Mouse (Mus musculus): Measurements from ENCODE around the gene Rbms3. TPM values are rescaled to one million over a fixed set of nuclear protein-coding genes. Genes with fewer than 3 reads are reported as not detected.

Gene Rbms3
- total RNA-seq (2014; rRNA removed) (4.0 and 5.4 TPM in 2 replicates), polyA plus RNA-seq (2012; rRNA removed) (1.5 and 2.4 TPM in 2 replicates)

DNA sequence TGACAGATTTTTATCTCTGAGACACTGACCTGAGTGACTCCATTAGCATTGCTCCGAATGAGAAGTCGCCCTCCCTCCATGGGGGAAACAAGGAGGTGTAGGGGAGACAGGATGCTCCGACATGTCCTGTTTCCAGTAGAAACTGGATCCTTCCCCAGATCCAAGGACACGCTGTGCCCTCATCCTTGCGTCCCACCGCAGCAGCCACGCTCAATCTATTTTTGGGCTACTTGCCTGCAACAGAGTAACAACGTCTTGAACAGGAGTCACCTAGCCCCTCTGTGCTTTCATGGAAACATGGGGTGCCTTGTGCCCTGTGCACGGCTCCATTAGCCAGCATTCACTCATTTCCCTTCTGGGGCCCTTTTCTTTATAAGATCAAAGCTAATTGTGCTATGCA lies at the start of gene Rbms3:
Rbms3 (minus strand) TSS at position 143 of the 400 bp plus-strand sequence.
- Histone ChIP-seq H3K4me1 (ENCODE audit: control insufficient read depth, insufficient read depth, low read length) (no peaks in the 10 kb centered on the region), H3K27ac (replicated peaks; ENCODE audit: insufficient read depth, low read depth, low read length) (no peak within 1 kb of the TSS), H3K9ac (ENCODE audit: low read depth, low read length) (no peak within 1 kb of the TSS), H3K4me3 (ENCODE audit: insufficient read depth, low read depth, low read length) (no peak within 1 kb of the TSS), H3K27me3 (ENCODE audit: control insufficient read depth, insufficient read depth, low read length) (no peaks in the 10 kb centered on the region), H3K36me3 (ENCODE audit: control insufficient read depth, insufficient read depth, low read length) (no peaks in the 10 kb centered on the region), H3K79me2 (ENCODE audit: control insufficient read depth, insufficient read depth, low read length) (no peaks in the 10 kb centered on the region)
- TF ChIP-seq CTCF (IDR thresholded peaks at IDR 0.05; ENCODE audit: low read depth, low read length) (no peak), POLR2A (IDR thresholded peaks at IDR 0.05; ENCODE audit: extremely low read depth, insufficient read depth, low read length) (no peak)
- WGBS = 86% methylated on average over 9 of the region's 9 CpGs
- no peak for DNase-seq (ENCODE audit: extremely low read depth, low read depth, low spot score)

GRCm38 (mm10) chr9:117673311-117673710 lies 43.6 kb upstream of the Rbms3 start:
- WGBS = 75% methylated on average over 5 of the region's 5 CpGs
- no peak overlapping the region for H3K9ac ChIP-seq (ENCODE audit: low read depth, low read length)
- H3K36me3 ChIP-seq (ENCODE audit: control insufficient read depth, insufficient read depth, low read length) = no peaks in the 10 kb centered on the region
- no peaks in the 10 kb centered on the region for H3K4me1 ChIP-seq (ENCODE audit: control insufficient read depth, insufficient read depth, low read length)
- no peaks in the 10 kb centered on the region for H3K79me2 ChIP-seq (ENCODE audit: control insufficient read depth, insufficient read depth, low read length)
- no peaks in the 10 kb centered on the region for H3K27me3 ChIP-seq (ENCODE audit: control insufficient read depth, insufficient read depth, low read length)
- TF ChIP-seq POLR2A (IDR thresholded peaks at IDR 0.05; ENCODE audit: extremely low read depth, insufficient read depth, low read length) (no peak), CTCF (IDR thresholded peaks at IDR 0.05; ENCODE audit: low read depth, low read length) (no peak)
- no peak overlapping the region for H3K27ac ChIP-seq (replicated peaks; ENCODE audit: insufficient read depth, low read depth, low read length)
- no peak overlapping the region for H3K4me3 ChIP-seq (ENCODE audit: insufficient read depth, low read depth, low read length)
- no peak for DNase-seq (ENCODE audit: extremely low read depth, low read depth, low spot score)

GRCm38 (mm10) chr9:117654626-117655025 lies 24.9 kb upstream of the Rbms3 start:
- DNase-seq (ENCODE audit: extremely low read depth, low read depth, low spot score) = no peak
- Histone ChIP-seq H3K4me3 (ENCODE audit: insufficient read depth, low read depth, low read length) (no peak overlapping the region), H3K4me1 (ENCODE audit: control insufficient read depth, insufficient read depth, low read length) (no peaks in the 10 kb centered on the region), H3K79me2 (ENCODE audit: control insufficient read depth, insufficient read depth, low read length) (no peaks in the 10 kb centered on the region), H3K27ac (replicated peaks; ENCODE audit: insufficient read depth, low read depth, low read length) (no peak overlapping the region), H3K36me3 (ENCODE audit: control insufficient read depth, insufficient read depth, low read length) (no peaks in the 10 kb centered on the region), H3K9ac (ENCODE audit: low read depth, low read length) (no peak overlapping the region), H3K27me3 (ENCODE audit: control insufficient read depth, insufficient read depth, low read length) (no peaks in the 10 kb centered on the region)
- no peak for TF ChIP-seq POLR2A (IDR thresholded peaks at IDR 0.05; ENCODE audit: extremely low read depth, insufficient read depth, low read length)
- no peak for TF ChIP-seq CTCF (IDR thresholded peaks at IDR 0.05; ENCODE audit: low read depth, low read length)
- 77% methylated on average over 2 of the region's 2 CpGs for WGBS

DNA sequence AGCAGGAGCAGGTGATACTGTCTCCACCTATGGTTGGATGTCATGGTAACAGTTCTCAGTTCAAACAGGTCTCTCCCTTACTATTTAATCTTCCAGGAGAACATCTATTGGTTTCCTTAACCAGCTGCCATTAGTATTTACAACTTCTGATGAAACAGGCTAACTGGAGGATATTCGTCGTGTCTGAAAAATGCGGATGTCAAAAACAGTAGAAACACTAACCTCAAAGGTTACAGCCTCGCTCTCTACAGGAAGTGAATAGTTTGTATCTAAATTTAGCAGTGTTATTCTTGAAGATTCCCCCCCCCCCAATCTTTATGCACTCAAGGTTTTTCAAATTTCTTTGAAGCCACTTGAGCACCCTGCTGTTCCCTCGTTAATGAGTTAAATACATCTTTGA lies 23.9 kb upstream of the Rbms3 start:
- no peaks in the 10 kb centered on the region for H3K36me3 ChIP-seq (ENCODE audit: control insufficient read depth, insufficient read depth, low read length)
- no peaks in the 10 kb centered on the region for H3K4me1 ChIP-seq (ENCODE audit: control insufficient read depth, insufficient read depth, low read length)
- no peak overlapping the region for H3K4me3 ChIP-seq (ENCODE audit: insufficient read depth, low read depth, low read length)
- no peaks in the 10 kb centered on the region for H3K27me3 ChIP-seq (ENCODE audit: control insufficient read depth, insufficient read depth, low read length)
- peak; percentile 19 for DNase-seq (ENCODE audit: extremely low read depth, low read depth, low spot score)
- H3K79me2 ChIP-seq (ENCODE audit: control insufficient read depth, insufficient read depth, low read length) = no peaks in the 10 kb centered on the region
- 55% methylated on average over 5 of the region's 5 CpGs for WGBS
- no peak overlapping the region for H3K27ac ChIP-seq (replicated peaks; ENCODE audit: insufficient read depth, low read depth, low read length)
- TF ChIP-seq CTCF (IDR thresholded peaks at IDR 0.05; ENCODE audit: low read depth, low read length) (no peak), POLR2A (IDR thresholded peaks at IDR 0.05; ENCODE audit: extremely low read depth, insufficient read depth, low read length) (no peak)
- H3K9ac ChIP-seq (ENCODE audit: low read depth, low read length) = no peak overlapping the region

- H3K9ac ChIP-seq (ENCODE audit: low read depth, low read length) = no peak overlapping the region
- no peak for TF ChIP-seq POLR2A (IDR thresholded peaks at IDR 0.05; ENCODE audit: extremely low read depth, insufficient read depth, low read length)
- no peak for TF ChIP-seq CTCF (IDR thresholded peaks at IDR 0.05; ENCODE audit: low read depth, low read length)
- H3K79me2 ChIP-seq (ENCODE audit: control insufficient read depth, insufficient read depth, low read length) = no peaks in the 10 kb centered on the region
- no peak overlapping the region for H3K27ac ChIP-seq (replicated peaks; ENCODE audit: insufficient read depth, low read depth, low read length)
- H3K4me3 ChIP-seq (ENCODE audit: insufficient read depth, low read depth, low read length) = no peak overlapping the region
- WGBS = 79% methylated on average over 2 of the region's 2 CpGs
- H3K4me1 ChIP-seq (ENCODE audit: control insufficient read depth, insufficient read depth, low read length) = no peaks in the 10 kb centered on the region
- H3K27me3 ChIP-seq (ENCODE audit: control insufficient read depth, insufficient read depth, low read length) = no peaks in the 10 kb centered on the region; the same call in 1 of the 2 replicates
- H3K36me3 ChIP-seq (ENCODE audit: control insufficient read depth, insufficient read depth, low read length) = no peaks in the 10 kb centered on the region
- no peak for DNase-seq (ENCODE audit: extremely low read depth, low read depth, low spot score)
Measured at GRCm38 (mm10) chr9:117646131-117646530, 16.4 kb upstream of the Rbms3 start.

DNA sequence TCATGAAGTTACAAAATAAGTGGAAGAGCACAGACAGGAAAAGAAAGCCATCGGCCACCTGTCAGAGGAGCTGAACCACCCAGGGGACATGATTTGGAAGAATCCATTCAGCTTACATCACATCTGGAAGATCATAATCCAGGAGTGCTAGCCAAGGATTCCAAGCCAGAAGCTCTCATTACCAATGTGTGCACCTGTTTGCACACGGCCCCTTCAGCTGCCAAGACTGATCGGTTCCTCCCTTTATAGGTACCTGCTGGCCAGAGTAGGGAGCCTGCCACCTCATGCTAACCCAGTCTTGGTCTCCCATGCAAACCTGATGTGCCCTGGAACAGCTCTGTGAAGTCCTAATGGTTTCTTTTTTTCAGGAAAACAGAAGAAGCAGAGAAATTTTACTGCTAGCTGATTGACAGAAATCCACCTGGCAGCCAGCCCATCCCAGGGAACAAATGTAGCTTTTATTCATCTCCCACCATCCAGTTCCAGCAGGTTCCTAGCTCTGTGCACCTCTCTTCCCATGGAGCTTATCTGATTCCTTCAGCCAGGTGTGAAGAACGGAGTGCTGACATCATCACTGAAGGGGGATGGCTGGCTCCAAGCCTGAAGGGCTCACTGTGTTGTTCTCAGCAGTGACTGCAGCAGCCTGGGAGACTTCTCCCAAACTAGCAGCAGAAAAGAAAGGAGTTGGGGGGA lies 11.5 kb upstream of the Rbms3 start:
- no peak for TF ChIP-seq CTCF (IDR thresholded peaks at IDR 0.05; ENCODE audit: low read depth, low read length)
- TF ChIP-seq POLR2A (IDR thresholded peaks at IDR 0.05; ENCODE audit: extremely low read depth, insufficient read depth, low read length) = no peak
- H3K27me3 ChIP-seq (ENCODE audit: control insufficient read depth, insufficient read depth, low read length) = no peaks in the 10 kb centered on the region; the same call in 1 of the 2 replicates
- H3K27ac ChIP-seq (replicated peaks; ENCODE audit: insufficient read depth, low read depth, low read length) = no peak overlapping the region
- no peak for DNase-seq (ENCODE audit: extremely low read depth, low read depth, low spot score)
- H3K36me3 ChIP-seq (ENCODE audit: control insufficient read depth, insufficient read depth, low read length) = no peaks in the 10 kb centered on the region
- 80% methylated on average over 4 of the region's 4 CpGs for WGBS
- H3K79me2 ChIP-seq (ENCODE audit: control insufficient read depth, insufficient read depth, low read length) = no peaks in the 10 kb centered on the region
- no peak overlapping the region for H3K4me3 ChIP-seq (ENCODE audit: insufficient read depth, low read depth, low read length)
- H3K9ac ChIP-seq (ENCODE audit: low read depth, low read length) = no peak overlapping the region
- H3K4me1 ChIP-seq (ENCODE audit: control insufficient read depth, insufficient read depth, low read length) = no peaks in the 10 kb centered on the region

Data from liver, adult 2 months (tissue).